Mouse (Mus musculus) small intestine, adult 2 months (tissue): ENCODE data around the gene Tmem126a. TPM values are rescaled to one million over a fixed set of nuclear protein-coding genes. Genes with fewer than 3 reads are reported as not detected.

Experiments used
- H3K27ac ChIP-seq: fragments of 200-500 bp; 2 replicates; pipeline ENCODE4 v1.5.1; 2012; ENCODE audit warnings: low read depth, low read length, control low read depth, inconsistent platforms; ENCODE audit not compliant: insufficient read depth
- H3K27me3 ChIP-seq: fragments of 200-500 bp; 2 replicates; pipeline ENCODE4 v1.6.1; 2012; ENCODE audit warnings: mild to moderate bottlenecking, moderate library complexity, low read length, inconsistent platforms; ENCODE audit not compliant: control insufficient read depth, insufficient read depth
- H3K36me3 ChIP-seq: fragments of 200-500 bp; 2 replicates; pipeline ENCODE4 v1.6.1; 2012; ENCODE audit warnings: mild to moderate bottlenecking, low read length, control low read depth, inconsistent platforms; ENCODE audit not compliant: control insufficient read depth, insufficient read depth
- H3K4me1 ChIP-seq: fragments of 200-500 bp; 2 replicates; pipeline ENCODE4 v1.6.1; 2012; ENCODE audit warnings: low read length, inconsistent platforms, mixed read lengths; ENCODE audit not compliant: control insufficient read depth, insufficient read depth, insufficient read length
- H3K4me3 ChIP-seq: fragments of 200-500 bp; 2 replicates; pipeline ENCODE4 v1.5.1; 2012; ENCODE audit warnings: low read depth, mild to moderate bottlenecking, control low read depth, inconsistent platforms, low read length, moderate library complexity
- CTCF ChIP-seq: fragments of 200-500 bp; IDR thresholded peaks from 2 replicates; pipeline ENCODE4 v1.5.1; 2012; ENCODE audit warnings: low read depth, mild to moderate bottlenecking, control low read depth, inconsistent platforms, low read length, moderate library complexity, mixed read lengths; ENCODE audit not compliant: insufficient replicate concordance, insufficient read length; ENCODE audit errors: extremely low read depth
- POLR2A ChIP-seq: fragments of 200-500 bp; IDR thresholded peaks from 2 replicates; pipeline ENCODE4 v1.6.1; 2012; ENCODE audit warnings: low read depth, mild to moderate bottlenecking, control low read depth, inconsistent platforms, low read length, moderate library complexity
- WGBS: fragments of 180-500 bp; shearing (Covaris S2); methylation state at CpG from one replicate; pipeline ENCODE4 v1.1.7; 2018; 5-methylcytosine and 5-hydroxymethylcytosine counted together
- polyA plus RNA-seq: library from polyadenylated mRNA; depleted of rRNA; stranded (reverse); fragments of >200 nt; gene quantifications from 2 replicates; pipeline ENCODE4 v1.2.3, GENCODE M21; 2012; rRNA removed

The Tmem126a gene
- polyA plus RNA-seq: 7.2 and 8.4 TPM in 2 replicates

- no peaks in the 10 kb centered on the region for H3K27me3 ChIP-seq
- peaks cover 14% of the 10 kb centered on the region for H3K36me3 ChIP-seq
- TF ChIP-seq CTCF (0 out of 2 replicates have a peak, but pooled peaks have one; percentile 22), POLR2A (peak; percentile 75)
- H3K4me1 ChIP-seq: peaks cover 8% of the 10 kb centered on the region
- under 1% methylated on average over 41 of the region's 41 CpGs for WGBS
- H3K27ac ChIP-seq: peak within 1 kb of the TSS; percentile 79
- H3K4me3 ChIP-seq: peak within 1 kb of the TSS; percentile 81
Measured at GRCm38 (mm10) chr7:90456845-90457468, at the start of gene Tmem126a. Gene Tmem126a, minus strand, starts transcription at chr7:90457229.

- TF ChIP-seq CTCF: no peak
- no peak for TF ChIP-seq POLR2A
- no peaks in the 10 kb centered on the region; the same call in 1 of the 2 replicates for H3K27me3 ChIP-seq
- no peak overlapping the region for H3K27ac ChIP-seq
- no peaks in the 10 kb centered on the region for H3K36me3 ChIP-seq
- WGBS: 90% methylated on average over 2 of the region's 2 CpGs
- no peak overlapping the region for H3K4me3 ChIP-seq
- no peaks in the 10 kb centered on the region for H3K4me1 ChIP-seq
Measured at GRCm38 (mm10) chr7:90482607-90483006, 25.6 kb upstream of the Tmem126a start.

DNA sequence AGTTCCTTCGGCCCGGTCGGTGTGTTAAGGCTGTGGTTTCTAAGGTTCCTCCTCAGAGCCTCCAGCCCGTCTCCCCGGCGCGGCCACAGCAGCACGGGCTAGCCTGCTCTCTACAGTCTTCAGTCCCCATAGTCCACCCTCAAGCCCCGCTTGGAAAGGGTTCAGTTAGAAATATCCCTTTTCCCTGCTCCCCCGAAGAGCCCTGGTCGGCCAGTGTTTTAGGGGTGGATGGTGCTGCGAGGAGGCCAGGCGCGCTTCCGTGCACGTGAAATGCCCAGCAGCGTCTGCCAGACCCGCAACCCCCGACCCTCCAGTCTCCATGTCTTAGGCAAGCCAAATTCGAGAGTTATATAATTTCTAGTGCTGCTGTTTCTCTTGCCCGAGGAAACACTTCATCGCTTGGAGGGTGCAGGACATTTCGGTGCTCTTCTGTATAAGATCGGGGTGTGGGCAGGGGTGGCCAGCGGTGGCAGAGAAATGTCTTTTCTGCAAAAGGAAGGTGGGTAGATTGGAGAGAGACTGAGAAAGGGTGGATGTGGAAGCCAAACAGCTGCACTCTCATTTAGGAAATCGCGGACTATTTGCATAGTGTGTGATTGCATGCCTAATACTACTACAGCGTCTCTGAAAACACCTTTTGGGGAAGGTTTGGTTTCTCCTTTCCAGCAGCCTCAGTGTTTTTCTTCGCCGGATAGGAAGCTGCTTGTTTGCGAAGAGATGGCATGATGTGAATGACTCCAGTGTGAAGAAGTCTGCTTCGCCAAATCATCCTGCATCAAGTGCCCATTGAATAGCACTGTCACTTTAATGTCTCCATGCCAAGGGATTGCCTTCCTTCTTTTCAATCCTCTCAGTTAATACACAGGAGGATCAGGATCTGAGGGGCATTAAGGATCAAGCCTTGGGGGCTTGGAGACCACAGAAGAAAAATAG, 19.6 kb upstream of the Tmem126a start, which contains the start of gene Dlg2:
Gene Dlg2, plus strand, starts transcription at position 360 of the 933 bp plus-strand sequence.
- Histone ChIP-seq H3K4me1 (no peaks in the 10 kb centered on the region), H3K27ac (peak within 1 kb of the TSS; percentile 61), H3K27me3 (peaks cover 4% of the 10 kb centered on the region; the same call in 1 of the 2 replicates), H3K36me3 (no peaks in the 10 kb centered on the region), H3K4me3 (peak within 1 kb of the TSS; percentile 80)
- TF ChIP-seq CTCF (no peak), POLR2A (no peak)
- WGBS: under 1% methylated on average over 32 of the region's 32 CpGs

DNA sequence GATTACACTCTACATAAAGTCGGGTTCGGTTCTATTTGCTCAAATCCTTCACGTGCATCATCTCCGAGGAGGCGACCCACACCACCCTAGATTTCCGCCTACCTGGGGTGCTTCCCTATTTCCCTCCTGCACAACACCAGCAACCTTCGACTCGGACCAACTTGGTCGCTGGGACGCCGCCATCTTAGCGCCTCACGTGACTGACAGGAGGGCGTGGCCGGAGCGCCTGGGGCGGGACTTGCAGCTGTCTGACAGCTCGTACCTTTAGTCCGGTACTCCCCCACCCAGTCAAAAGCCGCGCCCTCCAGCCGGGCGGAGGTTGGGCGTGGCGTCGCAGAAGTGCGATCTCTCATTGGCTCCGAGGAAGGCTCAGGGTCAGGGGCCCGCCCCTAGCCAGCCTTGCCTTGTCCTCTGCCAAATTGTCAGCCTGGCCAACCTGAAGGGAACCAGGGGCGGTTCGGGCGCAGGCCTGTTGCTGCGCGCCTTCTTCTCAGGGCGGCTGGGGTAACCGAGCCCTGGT, 18.8 kb upstream of the Tmem126a start, which contains the start of gene Tmem126b:
Gene Tmem126b, minus strand, starts transcription at position 209 of the 520 bp plus-strand sequence.
- peaks cover 4% of the 10 kb centered on the region; the same call in 1 of the 2 replicates for H3K27me3 ChIP-seq
- peak; percentile 77 for TF ChIP-seq POLR2A
- no peak for TF ChIP-seq CTCF
- no peaks in the 10 kb centered on the region for H3K4me1 ChIP-seq
- WGBS: under 1% methylated on average over 36 of the region's 36 CpGs
- H3K4me3 ChIP-seq: peak within 1 kb of the TSS; percentile 80
- H3K36me3 ChIP-seq: 0 out of 2 replicates have a peak, but pooled peaks cover 3% of the 10 kb centered on the region
- H3K27ac ChIP-seq: peak within 1 kb of the TSS; percentile 61

DNA sequence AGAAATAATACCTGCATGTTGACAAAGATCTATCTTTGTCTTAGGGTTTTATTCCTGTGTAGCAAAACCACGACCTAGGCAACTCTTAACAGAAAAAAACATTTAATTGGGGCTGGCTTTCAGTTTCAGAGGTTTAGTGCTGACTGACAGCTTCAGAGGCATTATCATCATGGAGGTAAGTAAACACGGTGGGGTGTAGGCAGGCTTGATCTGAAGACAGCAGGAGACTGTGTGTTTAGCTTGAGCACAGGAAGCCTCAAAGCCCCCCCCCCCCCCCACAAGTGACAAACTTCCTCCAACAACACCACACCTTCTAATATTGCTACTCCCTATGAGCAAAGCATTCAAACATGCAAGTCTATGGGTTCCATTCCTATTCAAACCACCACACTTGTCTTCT, 16.5 kb upstream of the Tmem126a start:
- Histone ChIP-seq H3K4me3 (no peak overlapping the region), H3K36me3 (peaks cover 13% of the 10 kb centered on the region), H3K4me1 (no peaks in the 10 kb centered on the region), H3K27me3 (peaks cover 4% of the 10 kb centered on the region; the same call in 1 of the 2 replicates), H3K27ac (no peak overlapping the region)
- 36% methylated on average over 2 of the region's 2 CpGs for WGBS
- TF ChIP-seq POLR2A (no peak), CTCF (no peak)

DNA sequence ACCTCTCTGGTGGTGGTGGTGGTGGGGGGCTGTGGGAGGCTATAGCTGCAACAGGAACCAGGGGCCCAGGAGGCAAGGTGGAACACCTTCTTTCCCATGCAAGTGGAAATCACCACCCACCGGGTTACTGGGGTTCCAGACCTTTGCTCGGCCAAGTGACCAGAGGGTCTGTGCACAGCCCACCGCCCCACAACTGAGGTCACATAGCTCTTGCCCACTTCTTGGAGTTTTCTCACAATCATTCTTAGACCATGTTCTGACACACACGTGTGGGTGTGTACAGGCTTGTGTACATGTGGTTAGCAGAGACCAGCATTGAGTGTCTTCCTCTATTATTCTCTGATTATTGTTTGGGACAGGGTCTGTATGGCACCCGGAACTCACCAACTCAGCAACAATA, 4.4 kb upstream of the Tmem126a start:
- no peaks in the 10 kb centered on the region for H3K27me3 ChIP-seq
- TF ChIP-seq POLR2A (no peak), CTCF (no peak)
- WGBS: 94% methylated on average over 5 of the region's 5 CpGs
- peaks cover 7% of the 10 kb centered on the region; the same call in 1 of the 2 replicates for H3K4me1 ChIP-seq
- no peak overlapping the region for H3K27ac ChIP-seq
- no peak overlapping the region for H3K4me3 ChIP-seq
- no peaks in the 10 kb centered on the region for H3K36me3 ChIP-seq
